Mouse (Mus musculus): ENCODE data around the gene Cln6.
"Not testable (repeated sequence)": the region's sequence is repeated elsewhere in the genome, so short reads cannot be mapped to it uniquely, and the experiment has no call there.

Cln6 gene

GRCm38 (mm10) chr9:62829877-62830276 is 8.7 kb upstream of the Cln6 start:
- DNase-seq (ENCODE audit: low spot score): no peak

- no peak for DNase-seq (ENCODE audit: low spot score)
Observed at GRCm38 (mm10) chr9:62834906-62835305, 3.7 kb upstream of the Cln6 start.

GRCm38 (mm10) chr9:62835705-62836446 is 2.7 kb upstream of the Cln6 start:
- no peak for DNase-seq (ENCODE audit: low spot score)

- no peak for DNase-seq (ENCODE audit: low spot score)
Observed at GRCm38 (mm10) chr9:62837611-62838010, 974 bp upstream of the Cln6 start.

GRCm38 (mm10) chr9:62838146-62838505 is 459 bp upstream of the Cln6 start:
- DNase-seq (ENCODE audit: low spot score): no peak

GRCm38 (mm10) chr9:62839172-62839770 is 686 bp downstream of the Cln6 start:
- DNase-seq (ENCODE audit: low spot score): no peak

GRCm38 (mm10) chr9:62843356-62844024 is 4.9 kb downstream of the Cln6 start:
- DNase-seq (ENCODE audit: low spot score): no peak

- no peak for DNase-seq (ENCODE audit: low spot score)
Observed at GRCm38 (mm10) chr9:62844461-62844860, 5.9 kb downstream of the Cln6 start.

GRCm38 (mm10) chr9:62847694-62848093 is 9.1 kb downstream of the Cln6 start:
- DNase-seq (ENCODE audit: low spot score): peak; percentile 78

GRCm38 (mm10) chr9:62848641-62849040 is 10.1 kb downstream of the Cln6 start:
- no peak for DNase-seq (ENCODE audit: low spot score)

- peak; percentile 41 for DNase-seq (ENCODE audit: low spot score)
Observed at GRCm38 (mm10) chr9:62851571-62851970, 13.0 kb downstream of the Cln6 start.

GRCm38 (mm10) chr9:62854483-62854882 is 15.9 kb downstream of the Cln6 start:
- DNase-seq (ENCODE audit: low spot score): no peak

- DNase-seq (ENCODE audit: low spot score): no peak
Observed at GRCm38 (mm10) chr9:62857216-62857615, 18.6 kb downstream of the Cln6 start.

- DNase-seq (ENCODE audit: low spot score): no peak
Observed at GRCm38 (mm10) chr9:62857719-62858261, 19.2 kb downstream of the Cln6 start, which contains the start of gene Calml4. TSS of gene Calml4 (plus strand) at chr9:62858080.

- no peak for DNase-seq (ENCODE audit: low spot score)
Observed at GRCm38 (mm10) chr9:62858266-62859019, 19.9 kb downstream of the Cln6 start.

- DNase-seq (ENCODE audit: low spot score): not testable (repeated sequence)
Observed at GRCm38 (mm10) chr9:62860102-62860501, 21.5 kb downstream of the Cln6 start.

- no peak for DNase-seq (ENCODE audit: low spot score)
Observed at GRCm38 (mm10) chr9:62860866-62861265, 22.3 kb downstream of the Cln6 start.

- DNase-seq (ENCODE audit: low spot score): not testable (repeated sequence)
Observed at GRCm38 (mm10) chr9:62869236-62869635, 30.7 kb downstream of the Cln6 start.

- DNase-seq (ENCODE audit: low spot score): no peak
Observed at GRCm38 (mm10) chr9:62870728-62871127, 32.1 kb downstream of the Cln6 start.

- no peak for DNase-seq (ENCODE audit: low spot score)
Observed at GRCm38 (mm10) chr9:62876966-62877616, 38.5 kb downstream of the Cln6 start.

- DNase-seq (ENCODE audit: low spot score): no peak
Observed at GRCm38 (mm10) chr9:62877825-62878224, 39.2 kb downstream of the Cln6 start.

GRCm38 (mm10) chr9:62881871-62882270 is 43.3 kb downstream of the Cln6 start:
- DNase-seq (ENCODE audit: low spot score): no peak
